Mouse (Mus musculus): ENCODE data around the gene Fstl4.

GRCm38 (mm10) chr11:53003361-53003760, 238.9 kb downstream of the Fstl4 start:
- TF ChIP-seq CTCF (IDR thresholded peaks at IDR 0.05; ENCODE audit: low read depth) (no peak), EP300 (IDR thresholded peaks at IDR 0.05; ENCODE audit: low read depth) (no peak)

Data from liver, embryonic 14.5 days (tissue).